Mouse (Mus musculus): ENCODE results near the gene Rpl22. TPM values are rescaled to one million over a fixed set of nuclear protein-coding genes. Genes with fewer than 3 reads are reported as not detected.

The Rpl22 gene
- polyA plus RNA-seq, 1 experiment from 2014 or later: 150 TPM

GRCm38 (mm10) chr4:152353886-152354637, 28.5 kb downstream of the Rpl22 start:
- Histone ChIP-seq H3K9me3 (ENCODE audit: control insufficient read depth, low read length) (no peaks in the 10 kb centered on the region), H3K4me3 (ENCODE audit: low read depth, low read length) (no peak overlapping the region), H3K4me1 (ENCODE audit: control insufficient read depth, insufficient read depth, low read length) (peaks cover 32% of the 10 kb centered on the region), H3K4me2 (ENCODE audit: low read depth, low read length) (no peak overlapping the region), H3K9ac (replicated peaks; ENCODE audit: low read depth, low read length) (no peak overlapping the region), H3K36me3 (ENCODE audit: control insufficient read depth, insufficient read depth, low read length) (no peaks in the 10 kb centered on the region; the same call in 1 of the 2 replicates), H3K27ac (ENCODE audit: low read depth, low read length) (no peak overlapping the region), H3K27me3 (ENCODE audit: control insufficient read depth, insufficient read depth, low read length) (peaks cover 3% of the 10 kb centered on the region; the same call in 1 of the 2 replicates)
- WGBS: 64% methylated on average over 14 of the region's 14 CpGs
- ATAC-seq (ENCODE audit: low read depth): no peak

GRCm38 (mm10) chr4:152355672-152356071, 30.1 kb downstream of the Rpl22 start:
- peaks cover 3% of the 10 kb centered on the region; the same call in 1 of the 2 replicates for H3K27me3 ChIP-seq (ENCODE audit: control insufficient read depth, insufficient read depth, low read length)
- no peak overlapping the region for H3K27ac ChIP-seq (ENCODE audit: low read depth, low read length)
- ATAC-seq (ENCODE audit: low read depth): no peak
- no peak overlapping the region for H3K4me3 ChIP-seq (ENCODE audit: low read depth, low read length)
- H3K9me3 ChIP-seq (ENCODE audit: control insufficient read depth, low read length): no peaks in the 10 kb centered on the region
- H3K36me3 ChIP-seq (ENCODE audit: control insufficient read depth, insufficient read depth, low read length): no peaks in the 10 kb centered on the region; the same call in 1 of the 2 replicates
- 85% methylated on average over 7 of the region's 7 CpGs for WGBS
- H3K9ac ChIP-seq (replicated peaks; ENCODE audit: low read depth, low read length): no peak overlapping the region
- H3K4me2 ChIP-seq (ENCODE audit: low read depth, low read length): no peak overlapping the region
- H3K4me1 ChIP-seq (ENCODE audit: control insufficient read depth, insufficient read depth, low read length): peaks cover 16% of the 10 kb centered on the region

- Histone ChIP-seq H3K36me3 (ENCODE audit: control insufficient read depth, insufficient read depth, low read length) (peaks cover 4% of the 10 kb centered on the region; the same call in 1 of the 2 replicates), H3K4me3 (ENCODE audit: low read depth, low read length) (no peak overlapping the region), H3K4me1 (ENCODE audit: control insufficient read depth, insufficient read depth, low read length) (no peaks in the 10 kb centered on the region), H3K9ac (replicated peaks; ENCODE audit: low read depth, low read length) (no peak overlapping the region), H3K27me3 (ENCODE audit: control insufficient read depth, insufficient read depth, low read length) (peaks cover 3% of the 10 kb centered on the region; the same call in 1 of the 2 replicates), H3K9me3 (ENCODE audit: control insufficient read depth, low read length) (no peaks in the 10 kb centered on the region), H3K4me2 (ENCODE audit: low read depth, low read length) (no peak overlapping the region), H3K27ac (ENCODE audit: low read depth, low read length) (no peak overlapping the region)
- no peak for ATAC-seq (ENCODE audit: low read depth)
- 10% methylated on average over 10 of the region's 11 CpGs for WGBS
Measured at GRCm38 (mm10) chr4:152359700-152360099, 34.2 kb downstream of the Rpl22 start.

- 0 out of 2 replicates have a peak, but pooled peaks cover 3% of the 10 kb centered on the region for H3K4me1 ChIP-seq (ENCODE audit: control insufficient read depth, insufficient read depth, low read length)
- WGBS: under 1% methylated on average over 23 of the region's 24 CpGs
- H3K4me2 ChIP-seq (ENCODE audit: low read depth, low read length): peak overlapping the region; percentile 20; the same call in 1 of the 2 replicates
- no peak overlapping the region for H3K27ac ChIP-seq (ENCODE audit: low read depth, low read length)
- H3K27me3 ChIP-seq (ENCODE audit: control insufficient read depth, insufficient read depth, low read length): peaks cover 3% of the 10 kb centered on the region; the same call in 1 of the 2 replicates
- H3K9ac ChIP-seq (replicated peaks; ENCODE audit: low read depth, low read length): no peak overlapping the region
- no peak overlapping the region for H3K4me3 ChIP-seq (ENCODE audit: low read depth, low read length)
- H3K9me3 ChIP-seq (ENCODE audit: control insufficient read depth, low read length): no peaks in the 10 kb centered on the region
- peaks cover 4% of the 10 kb centered on the region; the same call in 1 of the 2 replicates for H3K36me3 ChIP-seq (ENCODE audit: control insufficient read depth, insufficient read depth, low read length)
- ATAC-seq (ENCODE audit: low read depth): no peak
Measured at GRCm38 (mm10) chr4:152360855-152361254, 35.3 kb downstream of the Rpl22 start.

GRCm38 (mm10) chr4:152362180-152362579, 36.6 kb downstream of the Rpl22 start:
- ATAC-seq (ENCODE audit: low read depth): no peak
- Histone ChIP-seq H3K9ac (replicated peaks; ENCODE audit: low read depth, low read length) (no peak overlapping the region), H3K4me2 (ENCODE audit: low read depth, low read length) (no peak overlapping the region), H3K4me1 (ENCODE audit: control insufficient read depth, insufficient read depth, low read length) (0 out of 2 replicates have a peak, but pooled peaks cover 3% of the 10 kb centered on the region), H3K27me3 (ENCODE audit: control insufficient read depth, insufficient read depth, low read length) (peaks cover 6% of the 10 kb centered on the region; the same call in 1 of the 2 replicates), H3K36me3 (ENCODE audit: control insufficient read depth, insufficient read depth, low read length) (0 out of 2 replicates have a peak, but pooled peaks cover 8% of the 10 kb centered on the region), H3K4me3 (ENCODE audit: low read depth, low read length) (no peak overlapping the region), H3K27ac (ENCODE audit: low read depth, low read length) (no peak overlapping the region), H3K9me3 (ENCODE audit: control insufficient read depth, low read length) (no peaks in the 10 kb centered on the region)
- WGBS: 69% methylated on average over 9 of the region's 9 CpGs

GRCm38 (mm10) chr4:152365228-152365627, 39.7 kb downstream of the Rpl22 start:
- Histone ChIP-seq H3K9ac (replicated peaks; ENCODE audit: low read depth, low read length) (no peak overlapping the region), H3K27ac (ENCODE audit: low read depth, low read length) (no peak overlapping the region), H3K4me2 (ENCODE audit: low read depth, low read length) (no peak overlapping the region), H3K36me3 (ENCODE audit: control insufficient read depth, insufficient read depth, low read length) (0 out of 2 replicates have a peak, but pooled peaks cover 8% of the 10 kb centered on the region), H3K4me3 (ENCODE audit: low read depth, low read length) (no peak overlapping the region), H3K27me3 (ENCODE audit: control insufficient read depth, insufficient read depth, low read length) (peaks cover 4% of the 10 kb centered on the region; the same call in 1 of the 2 replicates), H3K4me1 (ENCODE audit: control insufficient read depth, insufficient read depth, low read length) (0 out of 2 replicates have a peak, but pooled peaks cover 3% of the 10 kb centered on the region), H3K9me3 (ENCODE audit: control insufficient read depth, low read length) (no peaks in the 10 kb centered on the region)
- 39% methylated on average over 7 of the region's 7 CpGs for WGBS
- ATAC-seq (ENCODE audit: low read depth): no peak

GRCm38 (mm10) chr4:152382528-152383252, 57.1 kb downstream of the Rpl22 start:
- WGBS: 86% methylated on average over 17 of the region's 17 CpGs
- no peak for ATAC-seq (ENCODE audit: low read depth)
- Histone ChIP-seq H3K9me3 (ENCODE audit: control insufficient read depth, low read length) (no peaks in the 10 kb centered on the region), H3K36me3 (ENCODE audit: control insufficient read depth, insufficient read depth, low read length) (peaks cover 18% of the 10 kb centered on the region), H3K4me1 (ENCODE audit: control insufficient read depth, insufficient read depth, low read length) (no peaks in the 10 kb centered on the region), H3K27me3 (ENCODE audit: control insufficient read depth, insufficient read depth, low read length) (no peaks in the 10 kb centered on the region), H3K4me3 (ENCODE audit: low read depth, low read length) (no peak overlapping the region), H3K27ac (ENCODE audit: low read depth, low read length) (no peak overlapping the region), H3K4me2 (ENCODE audit: low read depth, low read length) (no peak overlapping the region), H3K9ac (replicated peaks; ENCODE audit: low read depth, low read length) (no peak overlapping the region)
